Mouse (Mus musculus): Measurements from ENCODE around the gene Zfp580. TPM values are rescaled to one million over a fixed set of nuclear protein-coding genes. Genes with fewer than 3 reads are reported as not detected.
"Not testable (repeated sequence)": the region's sequence is repeated elsewhere in the genome, so short reads cannot be mapped to it uniquely, and the experiment has no call there.

Gene Zfp580
- total RNA-seq, 2 experiments from 2014 or later = 10.6 to 12.6 TPM

DNA sequence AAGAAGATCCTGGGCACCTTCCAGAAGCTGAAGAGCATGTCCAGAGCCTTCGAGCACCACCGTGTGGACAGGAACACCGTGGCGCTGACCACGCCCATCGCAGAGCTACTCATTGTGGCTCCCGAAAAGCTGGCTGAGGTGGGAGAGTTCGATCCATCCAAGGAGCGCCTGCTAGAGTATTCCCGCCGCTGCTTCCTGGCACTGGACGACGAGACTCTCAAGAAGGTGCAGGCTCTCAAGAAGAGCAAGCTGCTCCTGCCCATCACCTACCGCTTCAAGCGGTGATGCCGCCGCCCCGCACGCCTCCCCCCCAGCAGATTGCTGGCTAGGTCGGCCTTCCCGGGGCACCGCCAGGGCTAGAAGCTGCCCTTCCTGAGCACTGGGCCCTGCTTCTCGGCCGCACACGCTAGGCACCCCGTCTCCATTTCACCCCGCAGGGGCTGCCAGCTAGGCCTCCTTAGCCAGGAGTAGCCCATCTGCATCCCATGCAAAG is 8.9 kb downstream of the Zfp580 start:
- intact Hi-C loops (cut with DNase I) = loop anchor here (2.0 to 5.0 kb wide), 3 partner anchors 45 to 248 kb away; partner anchors contain the start of genes Fiz1, Gm44973, Ube2s and Zfp524

DNA sequence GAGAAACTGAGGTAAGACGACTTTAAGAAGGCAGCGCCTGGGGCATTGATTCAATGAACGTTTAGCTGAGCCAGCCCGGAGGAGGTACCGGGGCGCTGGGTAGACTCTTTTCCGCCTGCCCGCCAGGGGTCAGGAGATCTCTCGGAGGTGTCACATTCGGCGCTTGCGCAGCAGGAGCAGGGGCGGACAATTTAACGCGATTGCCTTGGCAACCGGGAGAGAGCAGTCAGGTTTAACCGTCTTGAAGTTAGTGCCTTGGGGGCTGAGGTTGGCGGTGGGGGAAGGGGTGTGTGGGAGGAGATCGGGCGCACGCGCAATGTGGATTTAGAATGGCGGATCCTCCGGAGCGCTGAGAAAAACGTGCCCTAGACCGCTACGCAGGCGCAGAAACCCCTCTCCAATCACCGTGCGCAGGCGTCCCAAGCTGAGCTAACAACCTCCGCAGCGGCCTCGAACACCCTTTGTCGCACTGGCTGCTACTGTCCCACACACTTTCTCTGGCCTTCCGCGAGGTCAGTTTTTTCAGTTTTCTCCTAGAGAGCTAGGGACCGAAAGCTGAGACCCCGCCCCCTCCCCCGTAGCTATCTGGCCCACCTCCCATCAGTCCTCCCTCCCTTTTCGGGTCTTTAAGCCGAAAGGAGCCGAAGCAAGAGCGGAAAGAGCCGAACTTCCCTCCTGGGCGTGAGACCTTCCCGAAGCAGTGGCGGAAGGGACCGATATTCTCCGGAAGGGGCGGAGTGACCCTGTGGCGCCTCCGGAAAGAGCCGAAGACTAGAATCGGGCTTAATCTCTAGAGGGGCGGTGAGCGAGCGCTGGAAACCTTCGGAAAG is 9.8 kb downstream of the Zfp580 start:
- intact Hi-C loops (cut with DNase I) = loop anchor here (2.0 to 5.0 kb wide), 3 partner anchors 46 to 249 kb away; partner anchors contain the start of genes Fiz1, Gm44973, Ube2s and Zfp524
- peak; percentile 99 for DNase-seq

More for the DNA sequence above, 8.9 kb downstream of the Zfp580 start:
- DNase-seq = peak; percentile 85 to 86

DNA sequence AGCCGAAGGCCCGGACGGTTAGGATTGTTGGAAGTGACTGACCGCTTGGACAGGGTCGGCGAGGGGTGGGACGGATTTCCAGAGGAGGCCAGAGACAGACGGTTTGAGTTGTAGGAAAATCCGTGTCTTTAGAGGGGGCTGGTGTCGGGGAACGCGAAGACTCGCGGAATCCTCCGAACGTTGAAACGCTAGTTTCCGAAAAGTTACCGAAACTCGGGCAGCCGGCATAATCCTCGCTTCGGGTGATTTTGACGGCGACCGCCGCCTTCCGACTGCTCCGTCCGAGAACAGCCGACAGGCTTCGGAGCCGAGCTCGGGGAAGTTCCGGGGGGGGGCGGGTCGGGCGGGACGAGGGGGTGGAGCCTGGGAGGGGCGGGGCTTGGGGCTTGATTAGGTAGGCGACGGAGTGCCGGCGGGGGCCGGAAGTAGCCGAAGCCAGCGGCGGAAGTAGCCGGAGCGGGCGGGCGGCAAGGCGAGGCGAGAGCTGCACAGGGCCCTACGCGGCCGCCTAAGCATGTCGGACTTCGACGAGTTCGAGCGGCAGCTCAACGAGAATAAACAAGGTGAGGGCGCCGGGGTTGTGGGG is 10.5 kb downstream of the Zfp580 start, which contains the start of gene U2af2:
Gene U2af2 (plus strand): TSS at position 370 of the 586 bp plus-strand sequence.
- peak; percentile 96 for DNase-seq
- intact Hi-C loops (cut with DNase I) = loop anchor here (2.0 to 5.0 kb wide), 3 partner anchors 47 to 250 kb away; partner anchors contain the start of genes Fiz1, Gm44973, Ube2s and Zfp524

DNA sequence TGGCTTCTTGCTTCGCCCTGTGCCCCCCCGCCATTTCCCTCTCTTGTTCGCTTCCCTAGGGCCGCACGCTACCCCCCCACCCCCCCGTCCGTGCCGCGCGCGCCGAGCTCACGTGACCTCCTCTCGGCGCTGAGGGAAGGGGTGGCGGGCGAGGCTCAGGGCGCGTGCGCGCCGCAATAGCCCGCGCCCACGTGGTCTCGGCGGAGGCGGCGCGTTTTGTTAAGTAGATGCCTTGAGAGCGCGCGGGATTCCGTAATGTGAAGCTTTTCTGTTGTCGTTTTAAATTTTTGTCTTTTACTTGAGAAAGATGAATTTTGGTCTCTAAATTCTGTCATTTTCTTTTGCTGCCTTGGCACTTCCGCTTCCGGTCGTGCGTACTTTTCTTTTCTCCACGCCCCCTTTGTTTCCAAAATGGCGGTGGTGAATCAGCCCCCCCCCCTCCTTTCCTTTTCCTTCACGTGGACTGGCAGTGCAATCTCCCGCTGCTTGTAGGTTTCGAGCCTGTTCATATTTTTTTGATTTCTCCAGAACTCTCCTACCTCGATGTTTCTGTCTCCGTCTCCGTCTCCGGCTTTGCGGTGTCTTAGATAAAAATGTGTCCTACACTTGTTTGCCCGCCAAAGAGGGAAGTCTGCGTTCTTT is 11.1 kb downstream of the Zfp580 start:
- intact Hi-C loops (cut with DNase I) = loop anchor here (1.0 to 5.0 kb wide), 2 partner anchors 18 to 250 kb away; partner anchors contain the start of genes Epn1 and Ube2s
- DNase-seq = peak; percentile 74 to 83

DNA sequence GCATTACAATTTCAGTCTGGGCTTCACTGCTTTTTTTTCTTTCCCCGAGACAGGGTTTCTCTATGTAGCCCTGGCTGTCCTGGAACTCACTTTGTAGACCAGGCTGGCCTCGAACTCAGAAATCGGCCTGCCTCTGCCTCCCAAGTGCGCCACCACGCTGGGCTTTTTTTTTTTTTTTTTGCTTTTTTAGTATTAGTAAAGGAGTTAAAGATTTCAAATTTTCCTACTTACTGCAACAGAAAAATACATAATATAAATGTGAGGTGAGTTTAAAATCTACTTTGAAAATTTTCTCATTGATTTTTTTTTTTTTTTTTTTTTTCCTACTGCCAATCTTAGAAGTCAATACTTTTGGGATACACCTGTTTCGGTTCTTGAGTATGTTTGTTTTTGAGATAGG is 13.5 kb downstream of the Zfp580 start:
- DNase-seq = no peak
- intact Hi-C loops (cut with DNase I) = loop anchor here (5.0 kb wide), 1 partner anchor 253 kb away; the partner anchor contains the start of gene Ube2s

DNA sequence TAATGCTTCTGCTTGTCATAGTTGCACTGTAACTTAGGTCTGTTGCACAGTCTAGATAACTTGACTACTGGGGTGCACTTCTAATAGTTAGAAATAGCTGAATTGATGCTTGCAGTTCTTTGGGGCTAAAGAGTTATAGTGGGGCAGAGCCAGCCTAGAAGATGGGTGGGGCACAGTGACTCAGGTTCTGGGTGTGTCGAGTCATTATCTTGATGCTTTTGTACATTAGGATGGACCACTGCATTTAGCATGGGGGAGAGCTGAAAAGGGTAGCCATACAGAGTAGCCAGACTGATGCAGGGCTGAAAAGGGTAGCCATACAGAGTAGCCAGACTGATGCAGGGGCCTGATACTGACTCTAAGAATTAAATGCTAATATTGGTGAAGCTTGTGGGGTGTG is 22.2 kb downstream of the Zfp580 start:
- intact Hi-C loops (cut with DNase I) = no loop called here

DNA sequence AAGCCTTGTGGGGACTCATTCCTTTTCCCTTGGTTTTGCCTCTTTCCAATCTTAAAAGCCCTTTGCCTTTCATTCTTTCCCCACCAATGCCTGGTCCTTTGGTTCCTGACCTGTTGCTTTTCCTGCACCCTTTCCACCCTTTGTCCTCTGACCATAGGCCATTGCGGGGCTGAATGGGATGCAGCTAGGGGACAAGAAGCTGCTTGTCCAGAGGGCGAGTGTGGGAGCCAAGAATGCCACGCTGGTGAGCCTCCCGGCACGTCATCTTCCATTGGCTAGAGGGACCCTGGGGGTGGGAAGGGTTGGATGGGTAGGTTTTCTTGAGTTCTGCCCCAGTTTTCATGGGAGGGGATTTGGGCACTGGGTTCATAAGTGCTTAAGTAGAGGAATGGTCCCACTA is 23.6 kb downstream of the Zfp580 start:
- DNase-seq = no peak
- intact Hi-C loops (cut with DNase I) = loop anchor here (1.0 kb wide), 1 partner anchor 9 kb away; no protein-coding TSS in a partner anchor

More for the DNA sequence above, 22.2 kb downstream of the Zfp580 start:
- no peak for DNase-seq

DNA sequence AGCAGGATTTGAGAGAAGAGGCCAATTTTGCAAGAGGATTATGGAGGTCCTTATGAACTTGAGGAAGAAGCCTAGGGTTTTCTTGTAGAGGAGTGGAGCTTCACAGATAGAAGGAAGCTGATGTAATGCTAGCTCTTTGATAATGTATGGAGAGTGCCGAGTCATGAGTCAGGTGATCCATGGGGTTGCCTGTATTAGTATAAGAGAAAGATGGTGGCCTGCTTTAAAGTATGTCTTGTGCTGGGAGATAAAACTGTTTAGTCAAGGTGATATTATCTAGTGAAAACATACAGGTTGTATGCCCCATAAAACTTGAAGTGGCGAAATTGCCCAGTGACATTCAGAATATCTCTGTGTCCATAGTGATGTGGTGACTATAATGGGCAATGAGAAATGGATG is 25.6 kb downstream of the Zfp580 start:
- no peak for DNase-seq
- intact Hi-C loops (cut with DNase I) = no loop called here

DNA sequence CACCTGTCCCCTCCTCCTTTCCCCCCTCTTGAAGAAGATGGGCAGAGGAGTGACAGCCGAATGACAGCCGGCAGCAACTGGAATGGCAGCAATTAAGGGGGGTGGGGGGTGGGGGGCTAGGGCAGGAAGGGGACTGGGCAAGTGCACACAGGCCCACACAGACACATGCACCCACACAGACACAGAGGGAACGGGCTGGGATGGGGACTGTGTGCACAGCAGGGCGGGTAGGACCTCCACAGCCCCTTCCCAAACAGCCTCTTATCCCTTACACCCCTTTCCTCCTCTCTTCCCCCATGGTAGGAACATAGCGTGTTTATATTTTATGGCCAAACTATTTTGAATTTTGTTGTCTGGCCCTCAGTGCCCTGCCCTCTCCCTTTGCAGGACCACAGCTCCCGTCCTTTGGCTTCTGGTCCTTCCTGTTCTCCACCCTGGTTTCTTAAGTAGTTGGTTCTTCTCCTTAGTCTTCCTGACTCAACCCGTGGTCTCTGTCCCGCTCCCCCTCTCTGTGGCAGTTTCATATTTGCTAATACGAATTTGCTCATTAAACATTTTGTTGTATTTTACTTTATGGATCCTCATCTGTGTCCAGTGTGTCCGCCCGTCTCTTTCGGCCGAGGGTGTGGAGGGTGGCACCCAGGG is 28.1 kb downstream of the Zfp580 start:
- intact Hi-C loops (cut with DNase I) = loop anchor here (1.0 to 5.0 kb wide), 3 partner anchors 16 to 1093 kb away; partner anchors contain the start of genes Rasl2-9 and Zfp444

DNA sequence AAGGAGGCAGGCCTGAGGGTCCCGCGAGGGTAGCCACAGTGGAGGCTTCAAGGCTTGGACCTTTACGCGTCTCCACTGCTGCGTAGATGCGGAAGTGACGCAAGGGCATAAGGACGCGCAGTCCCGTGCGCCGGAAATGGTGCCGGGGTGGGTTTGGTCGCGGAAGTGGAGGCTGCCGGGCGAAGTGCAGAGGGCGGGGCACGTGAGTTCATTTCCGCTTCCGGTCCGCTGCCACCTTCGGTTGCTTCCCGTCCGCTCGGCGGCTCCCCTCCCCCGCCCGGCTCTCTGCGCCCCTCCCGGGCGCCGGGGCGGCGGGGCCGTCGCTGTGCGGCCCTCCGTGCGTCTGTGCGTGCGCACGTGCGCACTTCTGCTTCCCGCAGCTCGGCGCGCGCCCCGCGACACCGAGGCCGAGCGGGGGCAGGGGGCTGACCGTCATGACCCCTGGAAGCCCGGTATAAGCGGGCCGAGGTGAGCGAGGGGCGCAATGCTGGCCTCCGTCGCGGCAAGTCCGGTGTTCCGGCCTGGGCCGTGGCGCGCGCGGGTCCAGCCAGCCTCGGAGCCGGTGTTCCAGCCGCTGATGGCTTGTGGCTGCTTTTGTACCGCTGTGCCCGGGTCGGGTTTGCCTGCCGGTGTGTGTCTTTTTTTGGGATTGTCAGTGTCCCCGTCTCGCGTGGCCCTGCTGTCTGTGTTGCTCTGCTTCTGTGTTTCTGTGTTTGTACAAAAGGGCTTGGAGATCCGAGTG is 28.8 kb downstream of the Zfp580 start, which contains the start of gene Epn1:
Gene Epn1 (plus strand): TSS at position 226 of the 742 bp plus-strand sequence.
- peak; percentile 97 to 98 for DNase-seq
- intact Hi-C loops (cut with DNase I) = loop anchor here (1.0 to 5.0 kb wide), 3 partner anchors 17 to 1092 kb away; partner anchors contain the start of genes Rasl2-9 and Zfp444

More for the DNA sequence above, 28.1 kb downstream of the Zfp580 start:
- DNase-seq = not testable (repeated sequence)

DNA sequence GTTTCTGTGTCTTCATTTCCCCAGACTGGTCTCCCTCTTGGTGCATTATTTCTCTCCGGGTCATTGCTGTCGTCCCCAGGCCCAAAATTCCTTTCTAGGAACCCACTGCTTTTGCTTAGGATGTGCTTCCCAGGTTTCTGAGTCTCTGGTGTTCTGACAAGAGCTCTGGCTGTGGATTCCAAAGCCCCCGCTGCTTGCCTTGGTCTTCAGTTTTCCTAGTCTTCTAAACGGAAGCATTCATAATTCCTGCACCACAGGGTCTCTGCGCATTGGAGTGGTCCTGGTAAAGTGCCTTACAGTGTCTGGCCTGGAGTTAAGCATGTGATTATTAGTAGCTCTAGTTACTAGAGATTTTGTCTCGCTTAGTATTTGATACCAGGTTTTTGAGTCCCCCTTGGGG is 29.5 kb downstream of the Zfp580 start:
- no peak for DNase-seq
- intact Hi-C loops (cut with DNase I) = loop anchor here (1.0 to 5.0 kb wide), 3 partner anchors 18 to 1091 kb away; partner anchors contain the start of genes Rasl2-9 and Zfp444

DNA sequence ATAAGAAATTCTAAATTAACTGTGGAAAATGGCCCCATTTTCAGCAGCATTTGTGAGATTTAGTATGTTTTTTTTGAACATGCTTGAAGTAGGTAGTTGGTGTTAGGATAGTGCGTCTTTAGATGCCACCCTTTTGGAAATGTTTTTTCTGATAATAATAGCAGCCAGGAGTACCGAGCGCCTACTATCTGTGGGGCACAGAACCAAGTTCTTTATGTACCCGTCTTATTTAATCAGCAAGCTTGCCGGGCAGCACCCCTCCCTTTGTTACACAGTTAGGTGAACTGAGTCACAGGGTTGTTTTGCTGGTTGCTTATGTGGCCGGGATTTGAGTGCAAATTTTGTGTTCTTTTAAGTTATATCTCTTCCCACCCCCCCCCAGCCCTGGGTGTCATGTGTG is 29.9 kb downstream of the Zfp580 start:
- intact Hi-C loops (cut with DNase I) = loop anchor here (2.0 to 5.0 kb wide), 2 partner anchors 44 to 1091 kb away; partner anchors contain the start of genes Rasl2-9 and Zfp444
- DNase-seq = no peak

DNA sequence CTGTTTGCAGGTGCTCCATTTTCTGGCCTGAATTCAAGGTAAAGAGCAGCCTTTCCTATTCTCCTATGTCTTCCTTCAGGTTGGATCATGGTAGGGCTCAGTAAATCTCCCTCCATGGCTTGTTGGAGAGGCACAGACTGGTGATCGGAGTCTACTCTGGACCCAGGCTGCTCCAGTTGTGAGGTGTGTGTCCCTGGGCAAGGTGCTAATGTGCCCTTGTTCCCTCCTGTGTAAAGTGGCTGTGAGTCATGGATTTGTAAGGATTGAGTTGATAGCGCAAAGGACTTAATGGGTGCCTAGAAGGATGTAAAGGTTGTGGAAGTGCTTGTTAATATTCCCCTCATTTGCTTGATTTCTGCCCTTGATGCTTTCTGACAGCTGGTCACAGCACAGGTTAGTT is 30.6 kb downstream of the Zfp580 start:
- no peak for DNase-seq
- intact Hi-C loops (cut with DNase I) = loop anchor here (2.0 to 5.0 kb wide), 2 partner anchors 43 to 1090 kb away; partner anchors contain the start of genes Rasl2-9 and Zfp444

DNA sequence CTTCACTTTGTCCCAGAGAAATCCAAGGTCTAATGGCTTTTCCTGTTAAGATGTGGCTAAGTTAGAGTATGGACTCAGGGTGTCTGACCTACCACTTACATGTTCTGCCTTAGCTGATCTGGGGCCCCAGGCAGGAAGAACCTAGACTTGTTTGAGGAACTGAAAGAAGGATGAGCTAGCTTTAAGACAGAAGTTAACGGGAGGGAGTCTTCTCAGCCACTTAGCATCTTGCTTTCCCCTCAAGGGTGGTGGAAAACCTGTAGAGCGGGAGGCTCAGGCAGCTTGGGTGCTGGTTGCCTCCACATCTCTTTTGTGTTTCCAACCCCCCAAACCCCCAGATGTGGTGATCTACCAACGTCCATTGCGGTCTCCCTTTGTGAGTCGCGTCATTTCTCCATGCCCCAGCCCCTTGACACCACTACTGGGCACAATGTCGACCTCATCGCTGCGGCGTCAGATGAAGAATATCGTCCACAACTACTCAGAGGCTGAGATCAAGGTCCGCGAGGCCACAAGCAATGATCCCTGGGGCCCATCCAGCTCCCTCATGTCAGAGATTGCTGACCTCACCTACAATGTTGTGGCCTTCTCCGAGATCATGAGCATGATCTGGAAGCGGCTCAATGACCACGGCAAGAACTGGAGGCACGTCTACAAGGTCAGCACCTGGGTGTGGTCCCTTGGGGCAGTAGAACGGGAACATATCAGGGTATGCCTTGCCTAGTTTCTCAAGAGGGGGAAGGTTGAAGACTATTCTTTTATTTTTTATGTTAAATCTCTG is 32.2 kb downstream of the Zfp580 start:
- intact Hi-C loops (cut with DNase I) = loop anchor here (5.0 kb wide), 1 partner anchor 1089 kb away; the partner anchor contains the start of gene Zfp444
- DNase-seq = no peak

DNA sequence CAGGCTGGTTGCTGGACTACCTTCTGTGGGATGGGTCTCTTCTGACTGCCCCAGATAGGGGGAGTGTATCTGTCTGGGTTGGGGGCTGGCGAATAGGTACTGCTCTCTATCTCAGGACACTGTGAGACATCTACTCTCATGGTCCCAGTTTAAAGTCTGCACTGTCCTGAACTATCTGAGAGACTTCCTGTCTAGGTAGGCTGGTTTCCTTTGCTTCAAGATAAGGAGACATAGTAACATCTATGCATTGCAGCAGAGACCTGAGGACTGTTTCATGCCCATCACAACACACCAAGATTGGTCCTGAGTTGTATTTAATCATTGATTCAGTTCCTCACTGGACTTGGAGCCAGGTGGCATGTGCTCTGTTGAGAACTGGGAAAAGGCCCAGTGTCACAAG is 34.2 kb downstream of the Zfp580 start:
- DNase-seq = no peak
- intact Hi-C loops (cut with DNase I) = no loop called here

DNA sequence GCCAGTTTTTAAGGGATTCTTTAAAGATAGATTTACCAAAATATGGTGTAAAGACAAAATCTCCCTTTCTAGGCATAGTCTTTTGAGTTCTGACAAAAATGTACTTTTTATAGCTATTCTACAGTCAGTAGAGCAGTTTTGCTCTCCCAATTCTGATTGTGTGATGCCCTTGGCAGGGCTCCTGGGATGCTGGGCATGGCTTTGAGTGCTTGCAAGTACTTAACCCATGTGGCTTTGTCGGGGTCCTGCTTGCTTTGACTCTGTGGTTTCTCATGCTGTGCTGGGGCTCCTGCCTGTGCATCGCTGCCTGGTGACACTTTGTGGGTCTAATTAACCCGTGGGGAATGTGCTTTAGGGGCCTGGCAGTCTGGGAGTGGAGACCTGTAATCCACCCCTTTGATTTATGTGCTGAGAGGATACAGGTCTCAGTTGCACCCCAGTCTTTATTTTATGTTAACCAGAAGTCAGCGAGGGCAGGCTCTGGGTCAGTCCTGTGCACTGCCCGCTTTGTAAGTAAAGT is 35.6 kb downstream of the Zfp580 start:
- intact Hi-C loops (cut with DNase I) = no loop called here
- DNase-seq = peak in 1 of 2 experiments; percentile 38

DNA sequence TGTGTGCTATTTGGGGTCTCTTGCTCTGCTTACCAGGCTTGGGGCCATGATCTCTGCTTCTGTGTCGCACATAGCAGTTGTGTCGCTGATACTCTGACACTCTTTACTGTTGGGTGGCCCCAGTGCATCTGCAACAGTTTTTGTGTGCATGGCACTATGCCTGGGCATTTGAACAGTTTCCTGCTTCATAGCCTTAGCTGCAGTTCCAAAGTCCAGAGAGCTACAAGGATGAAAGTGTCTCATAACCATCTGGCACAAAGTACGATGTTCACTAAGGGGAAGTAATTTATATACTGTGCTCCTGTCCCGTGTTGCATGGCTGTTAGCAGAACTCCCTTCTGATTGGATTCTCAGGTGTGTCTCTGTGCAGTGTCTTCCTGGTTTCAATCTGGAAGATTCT is 36.5 kb downstream of the Zfp580 start:
- DNase-seq = no peak
- intact Hi-C loops (cut with DNase I) = no loop called here

DNA sequence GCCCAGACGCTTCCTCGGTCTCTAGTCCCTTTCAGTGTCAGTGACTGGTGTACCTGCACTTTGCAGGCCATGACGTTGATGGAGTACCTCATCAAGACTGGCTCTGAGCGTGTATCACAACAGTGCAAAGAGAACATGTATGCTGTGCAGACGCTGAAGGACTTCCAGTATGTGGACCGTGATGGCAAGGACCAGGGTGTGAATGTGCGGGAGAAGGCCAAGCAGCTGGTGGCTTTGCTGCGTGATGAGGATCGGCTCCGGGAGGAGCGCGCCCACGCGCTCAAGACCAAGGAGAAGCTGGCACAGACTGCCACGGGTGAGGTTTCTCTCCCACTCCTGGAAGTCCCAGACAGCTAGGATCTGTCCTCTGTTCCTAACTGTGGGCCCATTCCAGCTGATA is 38.5 kb downstream of the Zfp580 start:
- DNase-seq = no peak
- intact Hi-C loops (cut with DNase I) = no loop called here

Measured in heart, postnatal 10 days (tissue).